Mouse (Mus musculus): Measurements from ENCODE around the gene Opa3. TPM values are rescaled to one million over a fixed set of nuclear protein-coding genes. Genes with fewer than 3 reads are reported as not detected.

Opa3 gene
- total RNA-seq, 2 experiments from 2014 or later = 31.7 to 37.4 TPM

- DNase-seq = peak; percentile 56 to 62
These were observed 16.9 kb downstream of the Opa3 start for GRCm38 (mm10) chr7:19245083-19245482.

- no peak for DNase-seq
These were observed 18.7 kb downstream of the Opa3 start for GRCm38 (mm10) chr7:19246855-19247254.

- DNase-seq = no peak
These were observed 19.4 kb downstream of the Opa3 start for GRCm38 (mm10) chr7:19247511-19247910.

- no peak for DNase-seq
These were observed 23.9 kb downstream of the Opa3 start for GRCm38 (mm10) chr7:19252078-19252477.

GRCm38 (mm10) chr7:19253437-19253836, 25.3 kb downstream of the Opa3 start:
- DNase-seq = peak in 1 of 2 experiments; percentile 15

GRCm38 (mm10) chr7:19255395-19255794, 27.3 kb downstream of the Opa3 start:
- no peak for DNase-seq

- DNase-seq = no peak
These were observed 28.4 kb downstream of the Opa3 start for GRCm38 (mm10) chr7:19256567-19256966.

- peak; percentile 69 to 71 for DNase-seq
These were observed 29.4 kb downstream of the Opa3 start for GRCm38 (mm10) chr7:19257390-19258022.

GRCm38 (mm10) chr7:19258336-19258735, 30.2 kb downstream of the Opa3 start:
- no peak for DNase-seq

GRCm38 (mm10) chr7:19265147-19265546, 37.0 kb downstream of the Opa3 start:
- no peak for DNase-seq

GRCm38 (mm10) chr7:19265928-19266822, 38.0 kb downstream of the Opa3 start:
- no peak for DNase-seq

GRCm38 (mm10) chr7:19267051-19267450, 38.9 kb downstream of the Opa3 start:
- DNase-seq = no peak

GRCm38 (mm10) chr7:19268993-19269681, 41.0 kb downstream of the Opa3 start:
- no peak for DNase-seq

- peak; percentile 72 to 81 for DNase-seq
These were observed 41.7 kb downstream of the Opa3 start for GRCm38 (mm10) chr7:19269721-19270441.

GRCm38 (mm10) chr7:19270509-19271237, 42.5 kb downstream of the Opa3 start:
- DNase-seq = peak in 1 of 2 experiments; percentile 49

- peak; percentile 90 to 92 for DNase-seq
These were observed 43.4 kb downstream of the Opa3 start, which contains the start of gene Vasp for GRCm38 (mm10) chr7:19271238-19272172. Gene Vasp (minus strand): TSS chr7:19271817.

GRCm38 (mm10) chr7:19272173-19272764, 44.1 kb downstream of the Opa3 start:
- peak; percentile 84 to 90 for DNase-seq

- DNase-seq = no peak
These were observed 48.1 kb downstream of the Opa3 start for GRCm38 (mm10) chr7:19276253-19276652.

- DNase-seq = no peak
These were observed 50.9 kb downstream of the Opa3 start for GRCm38 (mm10) chr7:19279052-19279451.

Measured in adrenal gland, postnatal 36 days (tissue).